Mouse (Mus musculus) 416B (cell line): Measurements from ENCODE around the gene Actg1.

Experiments used
- DNase-seq: peaks from one replicate; pipeline ENCODE4 v3.0.0; 2011; ENCODE audit warnings: low read depth

The Actg1 gene

DNA sequence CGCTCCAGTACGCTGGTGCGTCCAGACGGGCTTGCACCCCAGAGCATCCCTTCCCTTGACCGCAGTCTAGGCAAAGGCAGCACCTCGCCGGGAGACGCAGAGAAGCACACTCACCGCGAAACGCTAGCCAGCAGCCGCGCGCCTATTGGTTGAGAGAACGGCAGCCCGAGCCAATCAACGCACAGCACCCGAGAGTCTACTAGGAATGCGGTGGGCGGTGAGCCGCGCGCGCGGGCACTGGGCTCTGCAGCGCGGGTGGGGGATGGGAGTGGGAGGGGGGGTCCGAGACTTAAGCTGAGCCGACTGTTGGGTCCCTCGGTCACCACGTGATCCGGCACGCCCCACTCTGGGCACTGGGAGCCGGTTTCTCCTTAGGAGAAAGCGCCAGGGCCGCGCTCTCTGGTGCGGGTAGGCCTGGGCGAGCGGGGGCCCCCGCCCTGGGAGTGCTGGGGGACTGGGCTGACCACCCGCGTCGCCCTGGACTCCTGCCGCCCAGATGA, 37.5 kb downstream of the Actg1 start:
- peak; percentile 90 for DNase-seq

- no peak for DNase-seq
Measured at GRCm38 (mm10) chr11:120308441-120309320, 39.7 kb downstream of the Actg1 start.

- DNase-seq, result peak; percentile 88
Measured at GRCm38 (mm10) chr11:120307566-120308430, 40.5 kb downstream of the Actg1 start.

DNA sequence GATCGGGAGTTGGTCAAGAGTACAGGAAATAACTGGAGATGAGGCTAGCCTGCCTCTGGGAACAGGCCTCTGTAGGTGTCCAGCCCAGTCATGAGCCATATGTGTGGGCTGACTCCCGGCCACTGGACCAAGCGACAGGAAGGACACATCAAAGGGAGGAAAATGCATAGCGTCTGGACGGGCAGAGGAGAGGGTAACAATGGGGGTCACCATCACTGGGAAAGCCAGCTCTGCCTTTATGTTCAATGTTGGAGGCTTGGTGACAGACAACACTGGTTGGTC, 41.3 kb downstream of the Actg1 start:
- no peak for DNase-seq

- no peak for DNase-seq
Measured at GRCm38 (mm10) chr11:120306366-120307131, 41.8 kb downstream of the Actg1 start.

DNA sequence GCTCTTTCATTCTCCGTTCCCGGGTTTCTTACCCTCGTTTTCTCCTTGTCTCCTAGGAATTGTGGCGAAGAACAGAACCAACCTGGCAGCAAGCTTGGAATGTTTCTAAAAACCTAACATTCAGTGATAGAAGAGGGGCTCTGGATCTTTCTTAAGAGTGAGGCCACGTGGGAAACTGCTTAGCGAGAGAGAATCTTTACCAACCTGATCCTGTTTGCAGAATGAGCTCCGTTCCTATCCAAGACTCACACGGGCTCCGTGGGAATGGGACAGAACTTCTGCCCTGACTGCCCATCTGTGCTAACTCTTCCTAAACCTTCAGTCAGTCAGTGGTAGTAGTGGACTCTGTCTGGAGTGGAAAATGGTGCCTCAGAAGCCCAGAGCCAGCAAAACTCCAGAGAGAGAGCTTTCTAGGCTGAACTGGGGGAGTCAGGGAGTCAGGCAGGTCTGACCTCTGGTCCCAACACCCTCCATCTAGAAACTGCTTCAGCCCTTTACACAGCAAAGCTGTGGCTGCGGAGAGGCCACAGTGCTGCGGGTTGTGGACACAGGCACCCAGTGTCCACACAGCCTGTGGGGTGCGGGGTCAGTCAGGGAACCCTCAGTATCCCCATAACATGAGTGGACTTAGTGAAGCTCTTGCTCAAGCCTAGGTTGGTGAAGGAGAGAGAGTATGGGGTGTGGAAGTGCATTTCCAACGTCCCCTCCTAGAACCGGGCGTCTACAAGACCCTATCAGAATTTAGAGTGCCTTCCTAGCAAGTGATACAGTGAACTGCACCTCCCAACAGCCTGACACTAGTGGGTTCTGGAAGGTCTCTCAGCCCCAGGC, 42.6 kb downstream of the Actg1 start:
- DNase-seq, result no peak

GRCm38 (mm10) chr11:120304886-120305534, 43.3 kb downstream of the Actg1 start:
- DNase-seq, result peak; percentile 98

- DNase-seq, result no peak
Measured at GRCm38 (mm10) chr11:120304350-120304694, 44.0 kb downstream of the Actg1 start.

GRCm38 (mm10) chr11:120303559-120304349, 44.6 kb downstream of the Actg1 start:
- DNase-seq, result no peak

- DNase-seq, result no peak
Measured at GRCm38 (mm10) chr11:120303119-120303518, 45.2 kb downstream of the Actg1 start.

DNA sequence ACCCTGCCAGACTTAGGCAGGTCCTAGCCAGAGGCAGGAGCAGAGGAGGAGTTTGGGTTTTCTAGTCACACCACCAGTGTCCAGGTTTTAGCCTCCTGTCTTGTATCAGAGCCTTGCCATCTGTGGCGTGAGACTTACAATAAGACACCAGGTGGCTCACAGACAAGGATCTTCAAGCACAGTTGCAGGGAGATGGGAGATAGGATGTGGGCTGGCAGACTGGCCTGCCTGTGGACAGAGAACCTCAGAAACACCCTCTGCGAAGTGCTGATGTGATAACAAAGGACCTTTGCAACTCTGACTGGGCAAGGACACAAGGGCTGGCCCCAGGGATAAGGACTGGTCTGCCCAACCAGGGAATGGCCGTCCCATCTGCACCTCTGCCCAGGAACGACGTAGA, 48.9 kb downstream of the Actg1 start:
- peak; percentile 65 for DNase-seq

DNA sequence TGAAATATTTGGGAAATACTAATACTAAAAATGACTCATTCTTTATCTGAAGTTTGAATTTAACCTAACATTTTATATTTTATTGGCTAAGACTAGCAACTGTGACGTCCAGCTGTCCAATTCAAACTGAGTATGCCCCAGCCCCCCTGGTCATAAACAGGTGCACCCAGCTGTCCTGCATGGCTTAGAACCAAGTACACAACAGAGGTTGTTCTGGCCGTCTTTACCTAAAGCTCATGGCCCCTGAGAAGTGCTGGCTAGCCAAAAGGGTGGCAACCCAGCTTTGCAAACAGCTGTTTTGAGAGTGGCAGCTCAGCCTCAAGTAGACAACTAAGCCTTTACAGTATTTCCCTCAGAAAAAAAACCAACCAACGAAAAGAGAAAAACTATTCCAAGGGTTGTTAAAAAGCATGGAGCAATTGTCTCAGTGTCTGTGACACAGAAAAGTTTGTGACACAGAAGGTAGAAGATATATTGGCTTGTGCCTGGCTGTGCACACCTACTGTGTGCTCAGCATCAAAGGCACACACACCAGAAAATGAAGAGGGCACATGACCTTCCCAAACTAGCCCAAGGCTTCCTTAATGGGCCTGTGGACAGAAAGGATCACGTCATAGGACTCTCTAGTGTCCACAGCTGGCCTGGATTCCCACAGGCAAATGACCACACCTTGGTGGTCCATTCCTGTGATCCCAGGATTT, 49.8 kb downstream of the Actg1 start:
- DNase-seq, result no peak

- DNase-seq, result peak; percentile 61
Measured at GRCm38 (mm10) chr11:120297767-120298166, 50.6 kb downstream of the Actg1 start.

DNA sequence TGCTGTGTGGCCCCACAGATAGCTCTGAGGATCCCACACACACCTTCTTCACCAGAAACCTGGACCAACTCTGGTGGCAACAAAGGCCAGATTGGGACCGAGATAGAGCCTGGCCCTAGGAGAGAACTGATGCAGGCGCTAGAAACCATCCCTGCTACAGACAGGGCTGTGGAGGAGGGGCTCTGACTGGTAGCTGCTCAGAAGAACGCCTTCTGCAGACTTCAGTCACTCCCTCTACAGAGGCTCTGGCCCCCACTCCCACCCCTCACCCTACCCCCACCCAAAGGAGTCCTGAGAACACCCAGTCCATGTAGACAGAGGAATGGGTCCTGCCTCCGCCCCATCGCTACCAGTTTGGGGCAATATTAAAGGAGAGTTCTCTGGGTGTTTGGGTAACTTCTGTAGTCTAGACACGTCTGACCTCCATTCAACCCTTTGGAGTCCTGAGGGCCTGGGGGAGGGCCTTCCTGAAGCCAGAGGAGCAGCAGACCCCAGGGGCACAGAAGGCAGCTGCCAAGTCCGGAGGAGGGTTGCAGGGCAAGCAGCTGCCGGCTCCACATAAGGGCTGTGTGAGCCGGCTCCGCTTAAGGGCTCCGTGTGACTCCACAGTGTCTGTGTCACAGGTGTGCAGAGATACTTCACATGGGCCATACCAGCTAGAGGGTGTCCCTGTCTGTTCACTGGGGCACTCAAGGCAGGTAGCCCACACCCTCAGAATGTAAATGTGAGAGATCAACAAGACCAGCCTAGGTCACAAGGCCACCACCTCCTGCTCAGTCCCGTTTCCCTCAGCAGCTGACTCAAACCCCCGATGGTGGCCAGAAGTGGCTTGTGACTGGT, 51.8 kb downstream of the Actg1 start:
- no peak for DNase-seq
